ENCODE assay signal across 12 mouse cellular contexts in the genomic region with DNA sequence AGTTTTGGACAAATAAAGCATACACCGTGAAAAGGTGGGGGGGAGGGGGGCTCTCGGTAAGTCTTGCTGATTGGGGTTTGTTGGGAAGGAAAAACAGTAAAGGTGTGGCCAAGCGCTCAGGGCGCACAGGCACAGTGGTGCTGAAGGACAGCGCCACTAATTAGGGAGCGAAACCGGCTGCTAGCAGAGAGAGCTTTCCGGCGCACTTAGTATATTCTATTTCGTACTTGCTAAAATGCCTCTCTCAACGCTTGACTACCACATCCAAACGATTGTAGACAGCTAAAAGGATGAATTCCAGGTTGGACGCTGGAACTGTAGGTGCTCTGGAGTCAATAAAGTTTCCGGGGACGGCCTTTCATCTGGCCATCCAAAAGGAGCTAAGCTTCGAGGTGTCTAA. TPM values are rescaled to one million over a fixed set of nuclear protein-coding genes. Genes with fewer than 3 reads are reported as not detected.
DNase-seq lines count a peak whose midpoint lies in the region; ATAC-seq and TF ChIP-seq lines count a peak whose summit lies in the region.
"Had no signal": no experiment of that assay in that cellular context is flagged by ENCODE, and none has a peak within 500 bp of the region (broad histone marks: within the 10 kb centered on the region; RNA-seq: fewer than 3 reads in every experiment).

No protein-coding gene starts in this region.

- peak overlapping the region; percentile 47; the same call in 1 of the 2 replicates for H3K9ac ChIP-seq in midbrain, embryonic 14.5 days (replicated peaks; ENCODE audit: low read length)

- H3K9me3 ChIP-seq in midbrain, embryonic 14.5 days (ENCODE audit: control insufficient read depth, low read length), result no peaks in the 10 kb centered on the region

- WGBS in midbrain, embryonic 14.5 days, result under 1% methylated on average over 16 of the region's 16 CpGs

- in situ Hi-C loops in Patski (cut with MboI; ENCODE audit: low pct_unique_long_range_greater_than_20kb), result no loop called here

- peak overlapping the region; percentile 53 for H3K4me2 ChIP-seq in midbrain, embryonic 14.5 days (ENCODE audit: low read length)

- H3K36me3 ChIP-seq in midbrain, embryonic 14.5 days (ENCODE audit: control insufficient read depth, insufficient read depth, low read length), result no peaks in the 10 kb centered on the region

- POLR2A ChIA-PET in Patski (lab: Charles Lee), result no interaction called here

- TF ChIP-seq CTCF in Patski (IDR thresholded peaks at IDR 0.05), result no peak

- peak; percentile 57 for ATAC-seq in Patski
- ATAC-seq in midbrain, embryonic 14.5 days (ENCODE audit: low FRiP score, low TSS enrichment), result no peak
- no peak for ATAC-seq in monocyte, adult 5-6 weeks (replicated peaks; ENCODE audit: insufficient number of reproducible peaks, low FRiP score, low TSS enrichment, poor library complexity, severe bottlenecking)

- H3K27me3 ChIP-seq in Patski, result peaks cover 26% of the 10 kb centered on the region
- peaks cover 76% of the 10 kb centered on the region for H3K27me3 ChIP-seq in midbrain, embryonic 14.5 days (ENCODE audit: control insufficient read depth, insufficient read depth, low read length)

- peak overlapping the region; percentile 82 for H3K27ac ChIP-seq in midbrain, embryonic 14.5 days (replicated peaks; ENCODE audit: low read depth, low read length)

- CTCF ChIA-PET in Patski (lab: Charles Lee), result interaction anchor here (0.6 kb wide), 1 partner anchor 9 kb away, joined by 3 read pairs; no protein-coding TSS in a partner anchor

- no peaks in the 10 kb centered on the region for H3K4me1 ChIP-seq in midbrain, embryonic 14.5 days (ENCODE audit: control insufficient read depth, insufficient read depth, low read length)

- intact Hi-C loops in heart, postnatal 36 days (cut with DNase I), result no loop called here

- peak overlapping the region; percentile 39 for H3K4me3 ChIP-seq in midbrain, embryonic 14.5 days (replicated peaks; ENCODE audit: low read depth, low read length)

- peak; percentile 46 for DNase-seq in heart, postnatal 4 days
- no peak for DNase-seq in heart, postnatal 36 days
- DNase-seq in Patski (ENCODE audit: low read depth, low spot score), result no peak
- DNase-seq in forelimb bud, embryonic 11.5 days (ENCODE audit: low read depth, low spot score), result peak; percentile 79
- peak; percentile 75 for DNase-seq in midbrain, embryonic 14.5 days
- DNase-seq in cerebellum, postnatal 14 days, result no peak
- DNase-seq in spleen, postnatal 4 days (ENCODE audit: low spot score in 2 of 2), result no peak

RNA-seq across cellular contexts. Expression of a gene that starts 6.9 kb away (rescaled TPM):
- total RNA-seq in heart, postnatal 4 days (2021), result not detected
- not detected for total RNA-seq in heart, postnatal 36 days (2021)
- polyA plus RNA-seq in Patski (2021), result not detected
- 73.8 and 75.5 TPM in 2 replicates for polyA plus RNA-seq in midbrain, embryonic 14.5 days (2014; fragmentation: Nextera tagmentation; extraction: Ambion mirVana)
- not detected in 3 replicates for total RNA-seq in monocyte, adult 5-6 weeks (2017)
- total RNA-seq: ES-E14; gastrocnemius, adult 18-20 months; layer of hippocampus, postnatal 25 days had no signal
- polyA plus RNA-seq: stomach, embryonic 16.5 days had no signal

Comparison
In these comparisons a context has a peak if more than half of its experiments do, and no peak if none do; other contexts are left out.
1. DNase-seq: peak in heart, postnatal 4 days (single experiment), forelimb bud, embryonic 11.5 days (single experiment) and midbrain, embryonic 14.5 days (single experiment); none in heart, postnatal 36 days (0 of 2), Patski (single experiment), cerebellum, postnatal 14 days (0 of 2) and spleen, postnatal 4 days (0 of 2).